In genomic region chr1:69867776-69868175, GRCm38 (mm10) we compare ENCODE assay signal across 28 mouse cellular contexts. TPM values are rescaled to one million over a fixed set of nuclear protein-coding genes. Genes with fewer than 3 reads are reported as not detected.
"Had no signal": no experiment of that assay in that cellular context is flagged by ENCODE, and none has a peak within 500 bp of the region (broad histone marks: within the 10 kb centered on the region; RNA-seq: fewer than 3 reads in every experiment).

No protein-coding gene starts in this region.

- H3K4me3 ChIP-seq: embryonic facial prominence, embryonic 10.5 days; embryonic facial prominence, embryonic 12.5 days; embryonic facial prominence, embryonic 13.5 days; embryonic facial prominence, embryonic 15.5 days; erythroblast, embryonic 14.5 days; forebrain, embryonic 10.5 days; forebrain, embryonic 12.5 days; forebrain, embryonic 13.5 days; forebrain, embryonic 15.5 days; gastrocnemius, adult 2 months; heart, adult 2 months; heart, embryonic 10.5 days had no signal

- DNase-seq: cerebellum, postnatal 10 days; cerebellum, postnatal 25 days; cerebellum, postnatal 36 days; embryo, embryonic 11 days; forebrain, postnatal 0 days; gastrocnemius, adult 2 months; gastrocnemius, postnatal 10 days; gastrocnemius, postnatal 14 days; gastrocnemius, postnatal 25 days; gastrocnemius, postnatal 36 days; heart, adult 11 months; heart, adult 18-20 months; heart, adult 2 months had no signal

- H3K27ac ChIP-seq: embryonic facial prominence, embryonic 10.5 days; embryonic facial prominence, embryonic 12.5 days; embryonic facial prominence, embryonic 13.5 days; embryonic facial prominence, embryonic 15.5 days; forebrain, embryonic 10.5 days; forebrain, embryonic 12.5 days; forebrain, embryonic 13.5 days; forebrain, embryonic 15.5 days; gastrocnemius, adult 2 months; heart, adult 2 months; heart, embryonic 10.5 days had no signal

- H3K9me3 ChIP-seq: embryonic facial prominence, embryonic 10.5 days; embryonic facial prominence, embryonic 12.5 days; embryonic facial prominence, embryonic 13.5 days; embryonic facial prominence, embryonic 15.5 days; forebrain, embryonic 10.5 days; forebrain, embryonic 12.5 days; forebrain, embryonic 13.5 days; forebrain, embryonic 15.5 days; heart, embryonic 10.5 days had no signal

- H3K4me1 ChIP-seq: embryonic facial prominence, embryonic 10.5 days; embryonic facial prominence, embryonic 12.5 days; embryonic facial prominence, embryonic 13.5 days; embryonic facial prominence, embryonic 15.5 days; forebrain, embryonic 10.5 days; forebrain, embryonic 12.5 days; forebrain, embryonic 13.5 days; forebrain, embryonic 15.5 days; heart, embryonic 10.5 days had no signal

- H3K36me3 ChIP-seq: embryonic facial prominence, embryonic 10.5 days; embryonic facial prominence, embryonic 12.5 days; embryonic facial prominence, embryonic 13.5 days; embryonic facial prominence, embryonic 15.5 days; forebrain, embryonic 10.5 days; forebrain, embryonic 12.5 days; forebrain, embryonic 15.5 days; heart, embryonic 10.5 days had no signal

- H3K9ac ChIP-seq: embryonic facial prominence, embryonic 12.5 days; embryonic facial prominence, embryonic 13.5 days; embryonic facial prominence, embryonic 15.5 days; forebrain, embryonic 12.5 days; forebrain, embryonic 13.5 days; forebrain, embryonic 15.5 days; forebrain, postnatal 0 days had no signal

RNA-seq across cellular contexts. Expression of gene Spag16, which starts 41.0 kb away (rescaled TPM):
- total RNA-seq: gastrocnemius, adult 18-20 months; gastrocnemius, adult 2 months; gastrocnemius, adult 8-10 months; gastrocnemius, postnatal 10 days; gastrocnemius, postnatal 14 days; gastrocnemius, postnatal 25 days; gastrocnemius, postnatal 36 days; gastrocnemius, postnatal 4 days; granulocyte monocyte progenitor cell, adult 5-6 weeks; heart, adult 2 months; heart, adult 8-10 months had no signal
